Mouse (Mus musculus): ENCODE data around the gene Treml4.
A peak's percentile ranks its signal among the peaks of the same experiment; 100 is the strongest.
"Not testable (repeated sequence)": the region's sequence is repeated elsewhere in the genome, so short reads cannot be mapped to it uniquely, and the experiment has no call there.

The Treml4 gene

GRCm38 (mm10) chr17:48274885-48275284 lies 10.8 kb downstream of the Treml4 start:
- DNase-seq (ENCODE audit: low spot score): peak; percentile 85

GRCm38 (mm10) chr17:48275736-48276135 lies 11.6 kb downstream of the Treml4 start:
- no peak for DNase-seq (ENCODE audit: low spot score)

- DNase-seq (ENCODE audit: low spot score): no peak
Observed at GRCm38 (mm10) chr17:48278381-48278780, 14.3 kb downstream of the Treml4 start.

GRCm38 (mm10) chr17:48279002-48279401 lies 14.9 kb downstream of the Treml4 start:
- DNase-seq (ENCODE audit: low spot score): no peak

- no peak for DNase-seq (ENCODE audit: low spot score)
Observed at GRCm38 (mm10) chr17:48280943-48281738, 17.0 kb downstream of the Treml4 start.

- no peak for DNase-seq (ENCODE audit: low spot score)
Observed at GRCm38 (mm10) chr17:48281739-48282085, 17.6 kb downstream of the Treml4 start.

GRCm38 (mm10) chr17:48286765-48287164 lies 22.7 kb downstream of the Treml4 start:
- no peak for DNase-seq (ENCODE audit: low spot score)

- no peak for DNase-seq (ENCODE audit: low spot score)
Observed at GRCm38 (mm10) chr17:48287276-48287675, 23.2 kb downstream of the Treml4 start.

- DNase-seq (ENCODE audit: low spot score): no peak
Observed at GRCm38 (mm10) chr17:48293500-48294194, 29.6 kb downstream of the Treml4 start.

- no peak for DNase-seq (ENCODE audit: low spot score)
Observed at GRCm38 (mm10) chr17:48299203-48299602, 35.1 kb downstream of the Treml4 start, which contains the start of gene Treml2. Gene Treml2 (plus strand): TSS chr17:48299498.

- no peak for DNase-seq (ENCODE audit: low spot score)
Observed at GRCm38 (mm10) chr17:48299756-48300155, 35.7 kb downstream of the Treml4 start.

GRCm38 (mm10) chr17:48300199-48300598 lies 36.1 kb downstream of the Treml4 start:
- no peak for DNase-seq (ENCODE audit: low spot score)

GRCm38 (mm10) chr17:48300861-48301260 lies 36.8 kb downstream of the Treml4 start:
- no peak for DNase-seq (ENCODE audit: low spot score)

GRCm38 (mm10) chr17:48301792-48302191 lies 37.7 kb downstream of the Treml4 start:
- no peak for DNase-seq (ENCODE audit: low spot score)

GRCm38 (mm10) chr17:48312124-48312523 lies 48.0 kb downstream of the Treml4 start:
- DNase-seq (ENCODE audit: low spot score): no peak

GRCm38 (mm10) chr17:48315905-48316579 lies 51.9 kb downstream of the Treml4 start, which contains the start of gene B430306N03Rik:
Gene B430306N03Rik (plus strand): TSS chr17:48316141.
- not testable (repeated sequence) for DNase-seq (ENCODE audit: low spot score)

- DNase-seq (ENCODE audit: low spot score): no peak
Observed at GRCm38 (mm10) chr17:48318686-48319085, 54.6 kb downstream of the Treml4 start.

GRCm38 (mm10) chr17:48321279-48321678 lies 57.2 kb downstream of the Treml4 start:
- DNase-seq (ENCODE audit: low spot score): no peak

GRCm38 (mm10) chr17:48323236-48323635 lies 59.1 kb downstream of the Treml4 start:
- no peak for DNase-seq (ENCODE audit: low spot score)

GRCm38 (mm10) chr17:48324258-48324657 lies 60.2 kb downstream of the Treml4 start:
- no peak for DNase-seq (ENCODE audit: low spot score)

Measured in layer of hippocampus, adult 9-10 months (tissue).